Mouse (Mus musculus): ENCODE results near the gene Sh3bp5l. TPM values are rescaled to one million over a fixed set of nuclear protein-coding genes. Genes with fewer than 3 reads are reported as not detected.
"Not testable (repeated sequence)": the region's sequence is repeated elsewhere in the genome, so short reads cannot be mapped to it uniquely, and the experiment has no call there.

Gene Sh3bp5l
- polyA plus RNA-seq, 1 experiment: 64.5 TPM

DNA sequence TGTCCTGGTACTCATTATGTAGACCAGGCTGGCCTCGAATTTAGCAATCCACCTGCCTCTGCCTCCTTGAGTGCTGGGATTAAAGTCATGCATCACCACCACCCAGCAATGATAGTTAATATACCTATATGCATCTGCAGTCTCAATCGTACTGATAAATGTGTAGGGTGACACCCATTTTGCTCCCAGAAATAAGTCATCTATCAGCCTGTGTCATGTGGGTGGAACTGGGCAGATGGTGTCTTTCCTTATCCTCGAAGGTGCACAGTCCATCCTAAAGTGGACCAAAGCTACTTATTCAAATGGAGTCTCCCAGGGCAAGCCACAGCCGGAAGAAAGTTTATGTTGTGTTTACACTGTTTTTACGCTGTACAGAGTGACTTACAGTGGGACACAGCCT, 20.7 kb downstream of the Sh3bp5l start:
- H3K27ac ChIP-seq (ENCODE audit: insufficient read depth, low read length): no peak overlapping the region
- 83% methylated on average over 5 of the region's 5 CpGs for WGBS
- no peaks in the 10 kb centered on the region for H3K27me3 ChIP-seq (ENCODE audit: control insufficient read depth, insufficient read depth, low read length)
- H3K4me3 ChIP-seq (replicated peaks; ENCODE audit: insufficient read depth, low read depth, low read length): no peak overlapping the region
- no peak for DNase-seq
- H3K4me1 ChIP-seq (ENCODE audit: control insufficient read depth, insufficient read depth, low read length): no peaks in the 10 kb centered on the region; the same call in 1 of the 2 replicates
- TF ChIP-seq CTCF (IDR thresholded peaks at IDR 0.05; ENCODE audit: borderline replicate concordance, insufficient read depth, low read depth, low read length) (no peak), POLR2A (IDR thresholded peaks at IDR 0.05; ENCODE audit: borderline replicate concordance, insufficient read depth, low read length) (no peak)

DNA sequence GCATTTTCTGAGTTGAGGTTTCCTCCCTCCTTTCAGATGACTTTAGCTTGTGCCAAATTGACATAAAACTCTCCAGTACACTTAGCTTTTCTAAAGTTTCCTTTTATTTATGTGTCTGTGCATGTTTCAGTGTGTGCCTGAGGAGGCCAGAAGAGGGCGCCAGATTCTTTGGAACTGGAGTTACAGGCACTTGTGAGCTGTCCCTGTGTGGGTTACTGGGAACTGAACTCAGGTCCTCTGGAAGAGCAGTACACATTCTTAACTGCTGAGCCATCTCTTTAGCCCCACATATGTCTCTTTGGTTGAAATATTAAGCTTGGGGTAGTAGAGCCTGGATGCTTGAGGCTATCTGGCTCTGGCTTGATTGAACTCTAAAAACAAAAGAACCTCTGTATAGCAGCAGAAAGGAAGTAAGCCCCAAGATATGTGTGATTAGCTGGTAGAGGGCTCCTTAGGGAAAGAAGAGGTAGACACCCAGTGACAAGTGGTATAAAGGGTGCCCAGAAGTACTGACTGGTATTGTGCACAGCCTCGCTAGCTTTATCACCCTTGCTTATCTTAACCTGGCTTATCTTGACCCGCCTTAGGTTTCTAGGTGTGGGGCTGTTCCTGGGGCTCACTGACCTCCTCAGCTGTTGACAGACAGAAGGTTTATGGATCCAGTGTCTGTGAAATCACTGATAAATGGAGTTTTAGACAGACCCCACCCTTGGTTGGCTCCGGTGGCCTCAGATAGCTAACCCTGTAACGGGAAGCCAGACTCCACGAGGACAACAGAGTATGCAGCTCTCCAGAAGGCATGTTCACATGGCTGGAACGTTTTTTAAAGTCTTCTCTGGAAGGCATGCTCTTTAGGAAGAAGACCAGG, 22.4 kb downstream of the Sh3bp5l start:
- WGBS: 67% methylated on average over 7 of the region's 7 CpGs
- Histone ChIP-seq H3K27ac (ENCODE audit: insufficient read depth, low read length) (no peak overlapping the region), H3K4me1 (ENCODE audit: control insufficient read depth, insufficient read depth, low read length) (no peaks in the 10 kb centered on the region; the same call in 1 of the 2 replicates), H3K27me3 (ENCODE audit: control insufficient read depth, insufficient read depth, low read length) (no peaks in the 10 kb centered on the region), H3K4me3 (replicated peaks; ENCODE audit: insufficient read depth, low read depth, low read length) (no peak overlapping the region)
- TF ChIP-seq POLR2A (IDR thresholded peaks at IDR 0.05; ENCODE audit: borderline replicate concordance, insufficient read depth, low read length): no peak
- no peak for TF ChIP-seq CTCF (IDR thresholded peaks at IDR 0.05; ENCODE audit: borderline replicate concordance, insufficient read depth, low read depth, low read length)
- DNase-seq: no peak

GRCm38 (mm10) chr11:58353709-58354108, 23.2 kb downstream of the Sh3bp5l start:
- WGBS: 79% methylated on average over 3 of the region's 3 CpGs

DNA sequence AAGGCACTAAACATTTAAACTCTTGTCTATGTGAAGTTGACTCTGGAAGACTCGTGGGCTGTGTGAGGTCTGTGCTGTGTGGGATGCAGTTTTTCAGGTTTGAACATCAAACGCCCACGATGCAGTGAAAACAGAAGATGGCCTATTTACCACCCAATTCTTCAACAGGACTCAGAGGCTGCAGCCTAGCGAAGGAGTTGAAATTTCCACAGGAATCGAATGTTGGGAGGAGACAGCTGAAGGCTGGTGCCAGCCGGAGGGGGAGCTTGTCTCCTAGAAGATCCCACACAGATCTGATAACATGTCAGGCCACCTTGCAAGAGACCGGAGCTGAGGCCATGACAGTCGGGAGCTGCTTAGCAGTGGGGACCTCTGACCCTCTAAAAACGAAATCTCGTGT, 24.0 kb downstream of the Sh3bp5l start:
- no peak overlapping the region for H3K27ac ChIP-seq (ENCODE audit: insufficient read depth, low read length)
- no peak for TF ChIP-seq POLR2A (IDR thresholded peaks at IDR 0.05; ENCODE audit: borderline replicate concordance, insufficient read depth, low read length)
- no peak for TF ChIP-seq CTCF (IDR thresholded peaks at IDR 0.05; ENCODE audit: borderline replicate concordance, insufficient read depth, low read depth, low read length)
- H3K27me3 ChIP-seq (ENCODE audit: control insufficient read depth, insufficient read depth, low read length): no peaks in the 10 kb centered on the region
- 73% methylated on average over 10 of the region's 10 CpGs for WGBS
- H3K4me3 ChIP-seq (replicated peaks; ENCODE audit: insufficient read depth, low read depth, low read length): no peak overlapping the region
- no peak for DNase-seq
- no peaks in the 10 kb centered on the region; the same call in 1 of the 2 replicates for H3K4me1 ChIP-seq (ENCODE audit: control insufficient read depth, insufficient read depth, low read length)

More at GRCm38 (mm10) chr11:58353709-58354108, 23.2 kb downstream of the Sh3bp5l start:
- Histone ChIP-seq H3K27ac (ENCODE audit: insufficient read depth, low read length) (no peak overlapping the region), H3K4me1 (ENCODE audit: control insufficient read depth, insufficient read depth, low read length) (no peaks in the 10 kb centered on the region; the same call in 1 of the 2 replicates), H3K27me3 (ENCODE audit: control insufficient read depth, insufficient read depth, low read length) (no peaks in the 10 kb centered on the region), H3K4me3 (replicated peaks; ENCODE audit: insufficient read depth, low read depth, low read length) (no peak overlapping the region)
- TF ChIP-seq POLR2A (IDR thresholded peaks at IDR 0.05; ENCODE audit: borderline replicate concordance, insufficient read depth, low read length) (no peak), CTCF (IDR thresholded peaks at IDR 0.05; ENCODE audit: borderline replicate concordance, insufficient read depth, low read depth, low read length) (no peak)
- no peak for DNase-seq

- no peak for TF ChIP-seq POLR2A (IDR thresholded peaks at IDR 0.05; ENCODE audit: borderline replicate concordance, insufficient read depth, low read length)
- TF ChIP-seq CTCF (IDR thresholded peaks at IDR 0.05; ENCODE audit: borderline replicate concordance, insufficient read depth, low read depth, low read length): no peak
- no peak for DNase-seq
- 67% methylated on average over 3 of the region's 3 CpGs for WGBS
- no peaks in the 10 kb centered on the region for H3K27me3 ChIP-seq (ENCODE audit: control insufficient read depth, insufficient read depth, low read length)
- no peaks in the 10 kb centered on the region; the same call in 1 of the 2 replicates for H3K4me1 ChIP-seq (ENCODE audit: control insufficient read depth, insufficient read depth, low read length)
- H3K27ac ChIP-seq (ENCODE audit: insufficient read depth, low read length): no peak overlapping the region
- H3K4me3 ChIP-seq (replicated peaks; ENCODE audit: insufficient read depth, low read depth, low read length): no peak overlapping the region
Observed at GRCm38 (mm10) chr11:58354927-58355326, 24.4 kb downstream of the Sh3bp5l start.

DNA sequence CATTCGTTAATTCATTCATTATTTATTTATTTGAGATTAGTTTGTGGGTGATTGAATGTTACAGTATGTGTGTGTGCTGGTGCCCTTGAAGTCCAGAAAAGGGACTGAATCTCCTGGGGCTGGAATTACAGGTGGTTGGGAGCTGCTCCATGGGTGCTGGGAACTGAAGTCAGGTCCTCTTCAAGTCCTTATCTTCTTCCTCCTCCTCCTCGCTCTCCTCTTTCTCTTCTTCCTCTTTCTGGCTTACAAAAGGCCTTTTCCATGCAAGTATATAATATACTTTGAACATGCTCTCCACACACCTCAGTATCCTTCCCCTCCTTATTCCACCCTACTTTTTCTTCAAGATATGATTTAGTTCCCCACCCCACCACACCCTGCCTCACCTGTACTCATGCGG, 26.5 kb downstream of the Sh3bp5l start:
- no peak overlapping the region for H3K4me3 ChIP-seq (replicated peaks; ENCODE audit: insufficient read depth, low read depth, low read length)
- 89% methylated on average over 3 of the region's 3 CpGs for WGBS
- TF ChIP-seq CTCF (IDR thresholded peaks at IDR 0.05; ENCODE audit: borderline replicate concordance, insufficient read depth, low read depth, low read length) (no peak), POLR2A (IDR thresholded peaks at IDR 0.05; ENCODE audit: borderline replicate concordance, insufficient read depth, low read length) (no peak)

DNA sequence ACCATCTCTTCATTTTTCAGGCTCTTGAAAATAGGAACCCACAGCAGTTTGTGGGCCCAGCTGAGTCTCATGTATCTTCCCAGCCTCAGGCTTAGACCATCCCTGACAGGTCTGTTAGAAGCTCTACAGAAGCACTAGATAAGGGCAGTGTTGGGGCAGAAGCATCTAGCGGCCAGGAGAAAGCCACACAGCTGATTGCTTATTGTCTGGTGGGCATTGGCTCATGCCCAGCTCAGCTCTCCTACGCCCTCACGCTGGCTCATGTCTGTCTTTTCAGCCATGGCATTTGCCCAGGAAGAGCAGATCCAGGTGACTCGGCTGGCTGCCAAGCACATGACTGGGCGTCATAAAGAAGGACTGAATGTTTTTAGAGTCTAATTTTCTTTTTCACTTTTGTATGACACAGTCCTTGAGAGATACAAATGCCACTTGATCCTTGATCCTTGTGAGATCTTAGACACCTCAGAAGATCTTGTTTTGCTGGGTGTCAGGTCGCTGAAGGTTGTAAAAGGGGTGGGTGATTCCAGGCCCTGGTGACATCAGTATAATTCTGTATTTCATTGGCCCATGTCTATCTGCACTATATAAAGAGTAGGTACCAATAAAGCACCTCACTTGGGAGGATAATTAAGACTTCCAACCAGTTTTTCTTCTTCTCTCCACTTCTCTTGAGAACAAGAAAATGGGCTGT, 27.5 kb downstream of the Sh3bp5l start:
- H3K4me3 ChIP-seq (replicated peaks; ENCODE audit: insufficient read depth, low read depth, low read length): no peak overlapping the region
- WGBS: 31% methylated on average over 6 of the region's 6 CpGs
- TF ChIP-seq POLR2A (IDR thresholded peaks at IDR 0.05; ENCODE audit: borderline replicate concordance, insufficient read depth, low read length) (no peak), CTCF (IDR thresholded peaks at IDR 0.05; ENCODE audit: borderline replicate concordance, insufficient read depth, low read depth, low read length) (no peak)

More for the DNA sequence above, 26.5 kb downstream of the Sh3bp5l start:
- Histone ChIP-seq H3K27ac (ENCODE audit: insufficient read depth, low read length) (no peak overlapping the region), H3K4me1 (ENCODE audit: control insufficient read depth, insufficient read depth, low read length) (no peaks in the 10 kb centered on the region; the same call in 1 of the 2 replicates), H3K27me3 (ENCODE audit: control insufficient read depth, insufficient read depth, low read length) (no peaks in the 10 kb centered on the region)
- no peak for DNase-seq

GRCm38 (mm10) chr11:58362562-58362961, 32.0 kb downstream of the Sh3bp5l start:
- H3K27me3 ChIP-seq (ENCODE audit: control insufficient read depth, insufficient read depth, low read length); H3K4me1 ChIP-seq (ENCODE audit: control insufficient read depth, insufficient read depth, low read length); DNase-seq; H3K4me3 ChIP-seq (replicated peaks; ENCODE audit: insufficient read depth, low read depth, low read length); H3K27ac ChIP-seq (ENCODE audit: insufficient read depth, low read length): not testable (repeated sequence)
- WGBS: no CpG with 5 or more reads among the region's 6 CpGs

More for the DNA sequence above, 27.5 kb downstream of the Sh3bp5l start:
- no peaks in the 10 kb centered on the region for H3K27me3 ChIP-seq (ENCODE audit: control insufficient read depth, insufficient read depth, low read length)
- no peaks in the 10 kb centered on the region; the same call in 1 of the 2 replicates for H3K4me1 ChIP-seq (ENCODE audit: control insufficient read depth, insufficient read depth, low read length)
- H3K27ac ChIP-seq (ENCODE audit: insufficient read depth, low read length): no peak overlapping the region
- DNase-seq: no peak

Data from cerebellum, adult 2 months (tissue).